Mouse (Mus musculus): Measurements from ENCODE around the gene Tpp1.
"Not testable (repeated sequence)": the region's sequence is repeated elsewhere in the genome, so short reads cannot be mapped to it uniquely, and the experiment has no call there.

- not testable (repeated sequence) for TF ChIP-seq CHD2 (IDR thresholded peaks at IDR 0.05; ENCODE audit: low read depth, low read length); ZC3H11A (IDR thresholded peaks at IDR 0.05; ENCODE audit: borderline replicate concordance, low read depth, low read length); MAFK (IDR thresholded peaks at IDR 0.05; ENCODE audit: insufficient read depth, low read depth, low read length); ZNF384 (IDR thresholded peaks at IDR 0.05; ENCODE audit: low read depth, low read length); HCFC1 (IDR thresholded peaks at IDR 0.05; ENCODE audit: borderline replicate concordance, insufficient read depth, low read length)
Observed at GRCm38 (mm10) chr7:105742539-105743215, 9.4 kb downstream of the Tpp1 start.
